Mouse (Mus musculus): ENCODE measurements around the gene Gjb2. TPM values are rescaled to one million over a fixed set of nuclear protein-coding genes. Genes with fewer than 3 reads are reported as not detected.

The Gjb2 gene
- total and polyA plus RNA-seq, 2 experiments from 2014 or later = 11.3 to 14.4 TPM

GRCm38 (mm10) chr14:57103121-57103520 is 1.4 kb downstream of the Gjb2 start:
- no peak for DNase-seq
- Histone ChIP-seq H3K9me3 (ENCODE audit: low read length) (no peaks in the 10 kb centered on the region), H3K27ac (ENCODE audit: low read depth, low read length) (no peak overlapping the region), H3K4me1 (ENCODE audit: insufficient read depth) (peaks cover 5% of the 10 kb centered on the region; the same call in 1 of the 2 replicates), H3K4me3 (ENCODE audit: low read depth, low read length) (no peak overlapping the region), H3K4me2 (ENCODE audit: low read depth) (no peak overlapping the region), H3K9ac (no peak overlapping the region), H3K36me3 (ENCODE audit: insufficient read depth) (no peaks in the 10 kb centered on the region), H3K27me3 (ENCODE audit: insufficient read depth, low read length) (peaks cover 57% of the 10 kb centered on the region)
- ATAC-seq = no peak
- no peak for TF ChIP-seq CTCF (IDR thresholded peaks at IDR 0.05; ENCODE audit: low read depth)
- WGBS = 63% methylated on average over 6 of the region's 6 CpGs

DNA sequence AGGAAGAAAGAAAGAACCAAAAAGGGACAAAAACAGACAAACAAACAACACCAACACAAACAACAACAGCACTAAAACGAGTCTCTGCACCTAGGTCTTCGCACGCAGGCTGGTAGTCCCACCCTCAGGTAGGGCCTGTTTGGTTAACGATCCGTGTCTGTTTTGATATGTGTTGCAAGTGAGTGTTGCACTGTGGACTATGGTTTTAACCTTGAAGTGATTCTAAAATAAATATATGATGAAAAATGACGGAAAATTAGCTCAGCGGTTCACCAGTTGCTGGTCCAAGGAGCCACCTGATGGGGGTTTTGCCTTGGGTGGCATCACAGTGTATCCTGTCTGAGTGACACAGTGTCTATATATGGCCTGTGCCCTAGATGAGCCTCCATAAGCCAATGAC is 2.9 kb downstream of the Gjb2 start:
- no peak overlapping the region for H3K27ac ChIP-seq (ENCODE audit: low read depth, low read length)
- 88% methylated on average over 7 of the region's 7 CpGs for WGBS
- H3K4me1 ChIP-seq (ENCODE audit: insufficient read depth) = peaks cover 5% of the 10 kb centered on the region; the same call in 1 of the 2 replicates
- H3K9me3 ChIP-seq (ENCODE audit: low read length) = no peaks in the 10 kb centered on the region
- no peak for TF ChIP-seq CTCF (IDR thresholded peaks at IDR 0.05; ENCODE audit: low read depth)
- DNase-seq (no peak), ATAC-seq (no peak)
- H3K4me3 ChIP-seq (ENCODE audit: low read depth, low read length) = no peak overlapping the region
- H3K27me3 ChIP-seq (ENCODE audit: insufficient read depth, low read length) = peaks cover 46% of the 10 kb centered on the region
- no peaks in the 10 kb centered on the region for H3K36me3 ChIP-seq (ENCODE audit: insufficient read depth)
- no peak overlapping the region for H3K9ac ChIP-seq
- H3K4me2 ChIP-seq (ENCODE audit: low read depth) = no peak overlapping the region

DNA sequence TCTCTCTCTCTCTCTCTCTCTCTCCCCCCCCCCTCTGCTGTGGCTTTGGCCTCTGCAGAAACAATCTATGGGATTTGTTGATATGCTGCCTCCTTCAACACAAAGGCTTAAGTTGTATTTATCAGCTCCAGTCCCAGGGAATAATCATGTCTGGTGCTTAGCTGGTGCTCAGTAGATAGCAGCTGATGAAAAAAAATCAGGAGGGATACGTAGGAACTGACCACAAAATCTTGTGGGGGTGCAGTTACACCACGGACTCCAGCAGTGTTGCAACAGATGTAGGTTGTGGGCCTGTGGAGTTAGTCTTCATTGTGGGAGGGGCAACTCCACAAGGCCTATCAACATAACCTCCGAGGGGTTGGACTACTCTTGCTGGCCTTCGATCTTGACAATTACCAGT is 8.6 kb downstream of the Gjb2 start:
- no peaks in the 10 kb centered on the region for H3K36me3 ChIP-seq (ENCODE audit: insufficient read depth)
- no peak overlapping the region for H3K9ac ChIP-seq
- no peak for TF ChIP-seq CTCF (IDR thresholded peaks at IDR 0.05; ENCODE audit: low read depth)
- no peak for DNase-seq
- H3K4me2 ChIP-seq (ENCODE audit: low read depth) = no peak overlapping the region
- H3K4me3 ChIP-seq (ENCODE audit: low read depth, low read length) = no peak overlapping the region
- no peaks in the 10 kb centered on the region for H3K27me3 ChIP-seq (ENCODE audit: insufficient read depth, low read length)
- no peak for ATAC-seq
- 82% methylated on average over 4 of the region's 4 CpGs for WGBS
- no peak overlapping the region for H3K27ac ChIP-seq (ENCODE audit: low read depth, low read length)
- no peaks in the 10 kb centered on the region for H3K9me3 ChIP-seq (ENCODE audit: low read length)
- no peaks in the 10 kb centered on the region for H3K4me1 ChIP-seq (ENCODE audit: insufficient read depth)

GRCm38 (mm10) chr14:57093029-57093428 is 11.5 kb downstream of the Gjb2 start:
- Histone ChIP-seq H3K4me1 (ENCODE audit: insufficient read depth) (no peaks in the 10 kb centered on the region), H3K9me3 (ENCODE audit: low read length) (no peaks in the 10 kb centered on the region), H3K27me3 (ENCODE audit: insufficient read depth, low read length) (no peaks in the 10 kb centered on the region), H3K27ac (ENCODE audit: low read depth, low read length) (no peak overlapping the region), H3K4me3 (ENCODE audit: low read depth, low read length) (no peak overlapping the region), H3K36me3 (ENCODE audit: insufficient read depth) (no peaks in the 10 kb centered on the region), H3K9ac (no peak overlapping the region), H3K4me2 (ENCODE audit: low read depth) (no peak overlapping the region)
- WGBS = 9% methylated on average over 6 of the region's 8 CpGs
- DNase-seq = no peak
- peak; percentile 66 for TF ChIP-seq CTCF (IDR thresholded peaks at IDR 0.05; ENCODE audit: low read depth)
- 0 out of 2 replicates have a peak, but pooled peaks have one; percentile 36 for ATAC-seq

GRCm38 (mm10) chr14:57090001-57090400 is 14.5 kb downstream of the Gjb2 start:
- H3K9me3 ChIP-seq (ENCODE audit: low read length) = no peaks in the 10 kb centered on the region
- no peak overlapping the region for H3K27ac ChIP-seq (ENCODE audit: low read depth, low read length)
- no peaks in the 10 kb centered on the region for H3K36me3 ChIP-seq (ENCODE audit: insufficient read depth)
- no peaks in the 10 kb centered on the region for H3K4me1 ChIP-seq (ENCODE audit: insufficient read depth)
- H3K4me3 ChIP-seq (ENCODE audit: low read depth, low read length) = no peak overlapping the region
- ATAC-seq = no peak
- 66% methylated on average over 2 of the region's 2 CpGs for WGBS
- TF ChIP-seq CTCF (IDR thresholded peaks at IDR 0.05; ENCODE audit: low read depth) = no peak
- no peak overlapping the region for H3K4me2 ChIP-seq (ENCODE audit: low read depth)
- no peaks in the 10 kb centered on the region for H3K27me3 ChIP-seq (ENCODE audit: insufficient read depth, low read length)
- H3K9ac ChIP-seq = no peak overlapping the region
- DNase-seq = no peak

GRCm38 (mm10) chr14:57089107-57089506 is 15.4 kb downstream of the Gjb2 start:
- H3K4me3 ChIP-seq (ENCODE audit: low read depth, low read length) = no peak overlapping the region
- no peaks in the 10 kb centered on the region for H3K9me3 ChIP-seq (ENCODE audit: low read length)
- no peaks in the 10 kb centered on the region for H3K4me1 ChIP-seq (ENCODE audit: insufficient read depth)
- DNase-seq (no peak), ATAC-seq (no peak)
- no peak overlapping the region for H3K4me2 ChIP-seq (ENCODE audit: low read depth)
- no peaks in the 10 kb centered on the region for H3K36me3 ChIP-seq (ENCODE audit: insufficient read depth)
- TF ChIP-seq CTCF (IDR thresholded peaks at IDR 0.05; ENCODE audit: low read depth) = no peak
- no peak overlapping the region for H3K27ac ChIP-seq (ENCODE audit: low read depth, low read length)
- H3K27me3 ChIP-seq (ENCODE audit: insufficient read depth, low read length) = no peaks in the 10 kb centered on the region
- no peak overlapping the region for H3K9ac ChIP-seq
- 89% methylated on average over 7 of the region's 7 CpGs for WGBS

- Histone ChIP-seq H3K9ac (no peak overlapping the region), H3K9me3 (ENCODE audit: low read length) (no peaks in the 10 kb centered on the region), H3K4me2 (ENCODE audit: low read depth) (no peak overlapping the region), H3K4me1 (ENCODE audit: insufficient read depth) (no peaks in the 10 kb centered on the region), H3K4me3 (ENCODE audit: low read depth, low read length) (no peak overlapping the region), H3K27ac (ENCODE audit: low read depth, low read length) (no peak overlapping the region), H3K27me3 (ENCODE audit: insufficient read depth, low read length) (no peaks in the 10 kb centered on the region), H3K36me3 (ENCODE audit: insufficient read depth) (no peaks in the 10 kb centered on the region)
- 65% methylated on average over 11 of the region's 11 CpGs for WGBS
- TF ChIP-seq CTCF (IDR thresholded peaks at IDR 0.05; ENCODE audit: low read depth) = no peak
- no peak for DNase-seq
- ATAC-seq = no peak
These were observed 20.3 kb downstream of the Gjb2 start for GRCm38 (mm10) chr14:57084180-57084668.
